Mouse (Mus musculus) lung, embryonic 14.5 days (tissue): Measurements from ENCODE around the gene Slc30a1. TPM values are rescaled to one million over a fixed set of nuclear protein-coding genes. Genes with fewer than 3 reads are reported as not detected.

Experiments used
- ATAC-seq: fragments of 200-750 bp; cut with Nextera tagmentation; 2 replicates; pipeline ENCODE4 v1.8.0; 2017; ENCODE audit warnings: mild to moderate bottlenecking, moderate TSS enrichment, moderate library complexity; ENCODE audit not compliant: insufficient read depth
- DNase-seq: peaks from one replicate; pipeline ENCODE4 v3.0.0-alpha.2; 2015
- H3K27ac ChIP-seq: fragments of 300-500 bp; sonication (generic); 2 replicates; pipeline ENCODE4 v1.5.1; 2014; ENCODE audit warnings: low read depth, mild to moderate bottlenecking, moderate library complexity
- H3K27me3 ChIP-seq: fragments of 300-500 bp; sonication (generic); 2 replicates; pipeline ENCODE4 v1.6.1; 2014; ENCODE audit warnings: low read length, control low read depth; ENCODE audit not compliant: insufficient read depth
- H3K36me3 ChIP-seq: fragments of 300-500 bp; sonication (generic); 2 replicates; pipeline ENCODE4 v1.6.1; 2014; ENCODE audit warnings: control low read depth; ENCODE audit not compliant: insufficient read depth
- H3K4me1 ChIP-seq: fragments of 300-500 bp; sonication (generic); 2 replicates; pipeline ENCODE4 v1.6.1; 2014; ENCODE audit warnings: antibody characterized with exemption, control low read depth; ENCODE audit not compliant: insufficient read depth
- H3K4me2 ChIP-seq: fragments of 300-500 bp; sonication (generic); 2 replicates; pipeline ENCODE4 v1.6.1; 2014; ENCODE audit warnings: mild to moderate bottlenecking
- H3K4me3 ChIP-seq: fragments of 300-500 bp; sonication (generic); 2 replicates; pipeline ENCODE4 v1.5.1; 2014; ENCODE audit warnings: low read depth, low read length
- H3K9ac ChIP-seq: fragments of 300-500 bp; sonication (generic); 2 replicates; pipeline ENCODE4 v1.6.1; 2014
- H3K9me3 ChIP-seq: fragments of 300-500 bp; sonication (generic); 2 replicates; pipeline ENCODE4 v1.6.1; 2016; ENCODE audit warnings: low read depth, low read length, control low read depth
- CTCF ChIP-seq: IDR thresholded peaks from 2 replicates; pipeline ENCODE4 v1.5.1; 2016; ENCODE audit warnings: antibody characterized with exemption, low read depth
- WGBS: fragments of 180-500 bp; shearing (Covaris S2); extraction: QIAGEN DNeasy Blood & Tissue Kit; methylation state at CpG from one replicate; pipeline ENCODE4 v1.1.7; 2014; 5-methylcytosine and 5-hydroxymethylcytosine counted together
- polyA plus RNA-seq: library from polyadenylated mRNA; unstranded; fragments of >200 nt; fragmentation: Nextera tagmentation; extraction: Ambion mirVana; gene quantifications from 2 replicates; pipeline ENCODE4 v1.2.1, GENCODE M21; 2014

The Slc30a1 gene
- polyA plus RNA-seq, 1 experiment from 2014 or later, result 3.9 TPM

DNA sequence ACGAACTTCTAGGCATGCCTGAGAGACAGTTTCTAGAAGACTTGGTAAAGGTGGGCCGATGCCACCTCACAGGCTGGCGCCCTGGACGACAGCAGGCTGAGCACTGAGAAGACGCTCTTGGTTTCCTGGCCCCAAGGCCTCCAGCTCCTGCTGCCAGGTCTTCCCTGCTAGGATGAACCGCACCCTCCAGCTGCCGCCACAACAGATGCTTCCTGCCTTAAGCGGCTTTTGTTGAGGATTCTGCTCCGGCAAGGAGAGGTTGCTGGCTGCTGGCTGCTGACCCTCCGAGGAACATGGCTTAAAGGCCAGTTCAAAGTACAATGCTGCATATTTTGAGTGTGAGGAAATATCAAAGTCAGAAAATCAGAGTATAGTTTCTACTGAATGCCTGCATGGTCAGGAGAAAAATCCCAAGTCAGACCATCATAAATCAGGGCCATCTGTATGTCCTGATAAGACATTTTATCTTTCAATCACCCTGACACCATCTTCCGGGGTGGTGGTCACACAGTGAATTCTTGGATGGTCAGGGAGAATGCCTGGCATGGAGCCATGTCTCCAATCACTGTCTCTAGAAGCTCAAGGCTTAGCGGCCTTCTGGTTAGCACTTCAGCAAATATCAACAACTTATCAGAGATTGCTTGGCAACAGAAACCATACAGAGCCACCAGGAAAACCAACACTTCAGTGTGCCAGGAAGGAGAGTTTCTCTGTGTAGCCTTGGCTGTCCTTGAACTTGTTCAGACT lies 9.6 kb upstream of the Slc30a1 start:
- no peak overlapping the region for H3K4me2 ChIP-seq
- H3K4me1 ChIP-seq, result 0 out of 2 replicates have a peak, but pooled peaks cover 6% of the 10 kb centered on the region
- WGBS, result 51% methylated on average over 12 of the region's 12 CpGs
- H3K36me3 ChIP-seq, result no peaks in the 10 kb centered on the region
- H3K27me3 ChIP-seq, result no peaks in the 10 kb centered on the region
- H3K9ac ChIP-seq, result no peak overlapping the region
- ATAC-seq, result peak; percentile 65; the same call in 1 of the 2 replicates
- peak overlapping the region; percentile 0; the same call in 1 of the 2 replicates for H3K27ac ChIP-seq
- H3K9me3 ChIP-seq, result no peaks in the 10 kb centered on the region
- no peak overlapping the region for H3K4me3 ChIP-seq
- TF ChIP-seq CTCF, result no peak
- peak; percentile 66 for DNase-seq

- no peak for TF ChIP-seq CTCF
- WGBS, result 4% methylated on average over 47 of the region's 58 CpGs
- peaks cover 18% of the 10 kb centered on the region; the same call in 1 of the 2 replicates for H3K4me1 ChIP-seq
- peak overlapping the region; percentile 90 for H3K4me2 ChIP-seq
- no peaks in the 10 kb centered on the region for H3K27me3 ChIP-seq
- H3K9ac ChIP-seq, result peak overlapping the region; percentile 69
- H3K9me3 ChIP-seq, result no peaks in the 10 kb centered on the region
- ATAC-seq (peak; percentile 73), DNase-seq (peak; percentile 17)
- peak overlapping the region; percentile 89 for H3K4me3 ChIP-seq
- H3K36me3 ChIP-seq, result peaks cover 19% of the 10 kb centered on the region
- H3K27ac ChIP-seq, result peak overlapping the region; percentile 36; the same call in 1 of the 2 replicates
These were observed 682 bp upstream of the Slc30a1 start for GRCm38 (mm10) chr1:191905637-191906533.

- Histone ChIP-seq H3K9ac (peak overlapping the region; percentile 77), H3K27me3 (no peaks in the 10 kb centered on the region), H3K4me3 (peak overlapping the region; percentile 89), H3K9me3 (no peaks in the 10 kb centered on the region), H3K27ac (peak overlapping the region; percentile 84; the same call in 1 of the 2 replicates), H3K4me2 (peak overlapping the region; percentile 90), H3K36me3 (peaks cover 19% of the 10 kb centered on the region), H3K4me1 (peaks cover 22% of the 10 kb centered on the region; the same call in 1 of the 2 replicates)
- ATAC-seq, result peak; percentile 32
- under 1% methylated on average over 43 of the region's 43 CpGs for WGBS
- TF ChIP-seq CTCF, result peak; percentile 76
- DNase-seq, result peak; percentile 78
These were observed 854 bp downstream of the Slc30a1 start for GRCm38 (mm10) chr1:191907431-191907810.

GRCm38 (mm10) chr1:191908906-191909305 lies 2.3 kb downstream of the Slc30a1 start:
- no peak for TF ChIP-seq CTCF
- Histone ChIP-seq H3K4me2 (peak overlapping the region; percentile 90), H3K9me3 (no peaks in the 10 kb centered on the region), H3K9ac (no peak overlapping the region), H3K27me3 (no peaks in the 10 kb centered on the region), H3K4me1 (peaks cover 22% of the 10 kb centered on the region; the same call in 1 of the 2 replicates), H3K4me3 (peak overlapping the region; percentile 89), H3K36me3 (peaks cover 19% of the 10 kb centered on the region), H3K27ac (no peak overlapping the region)
- DNase-seq (no peak), ATAC-seq (no peak)
- WGBS, result 90% methylated on average over 15 of the region's 15 CpGs

DNA sequence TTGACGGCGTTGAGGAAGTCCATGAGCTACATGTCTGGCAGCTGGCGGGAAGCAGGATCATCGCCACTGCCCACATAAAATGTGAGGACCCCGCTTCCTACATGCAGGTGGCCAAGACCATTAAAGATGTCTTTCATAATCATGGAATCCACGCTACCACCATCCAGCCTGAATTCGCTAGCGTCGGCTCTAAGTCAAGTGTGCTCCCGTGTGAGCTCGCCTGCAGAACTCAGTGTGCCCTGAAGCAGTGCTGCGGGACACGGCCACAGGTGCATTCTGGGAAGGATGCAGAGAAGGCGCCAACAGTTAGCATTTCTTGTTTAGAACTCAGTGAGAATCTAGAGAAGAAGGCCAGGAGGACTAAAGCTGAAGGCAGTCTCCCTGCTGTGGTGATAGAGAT lies 2.7 kb downstream of the Slc30a1 start:
- 94% methylated on average over 14 of the region's 14 CpGs for WGBS
- Histone ChIP-seq H3K9ac (no peak overlapping the region), H3K4me3 (no peak overlapping the region), H3K4me2 (peak overlapping the region; percentile 90; the same call in 1 of the 2 replicates), H3K36me3 (peaks cover 19% of the 10 kb centered on the region), H3K9me3 (no peaks in the 10 kb centered on the region), H3K27ac (no peak overlapping the region), H3K27me3 (no peaks in the 10 kb centered on the region), H3K4me1 (peaks cover 22% of the 10 kb centered on the region; the same call in 1 of the 2 replicates)
- no peak for DNase-seq
- no peak for ATAC-seq
- TF ChIP-seq CTCF, result no peak

GRCm38 (mm10) chr1:191910646-191911045 lies 4.1 kb downstream of the Slc30a1 start:
- peak overlapping the region; percentile 31; the same call in 1 of the 2 replicates for H3K4me2 ChIP-seq
- H3K36me3 ChIP-seq, result peaks cover 19% of the 10 kb centered on the region
- H3K27ac ChIP-seq, result no peak overlapping the region
- H3K4me3 ChIP-seq, result no peak overlapping the region
- no peaks in the 10 kb centered on the region for H3K9me3 ChIP-seq
- DNase-seq (no peak), ATAC-seq (no peak)
- TF ChIP-seq CTCF, result no peak
- peaks cover 22% of the 10 kb centered on the region; the same call in 1 of the 2 replicates for H3K4me1 ChIP-seq
- no peak overlapping the region for H3K9ac ChIP-seq
- WGBS, result 63% methylated on average over 3 of the region's 3 CpGs
- no peaks in the 10 kb centered on the region for H3K27me3 ChIP-seq
